Mouse (Mus musculus) E14TG2a.4 (cell line): ENCODE measurements around the gene Egf.

Experiments used
- CTCF ChIP-seq: conservative IDR thresholded peaks from 2 replicates; pipeline ENCODE4 v1.5.1; 2014; ENCODE audit warnings: low read length
- NANOG ChIP-seq: IDR thresholded peaks from 2 replicates; pipeline ENCODE4 v1.6.1; 2014; ENCODE audit warnings: borderline replicate concordance, low read length, mixed read lengths
- POU5F1 ChIP-seq: IDR thresholded peaks from 2 replicates; pipeline ENCODE4 v1.6.1; 2014; ENCODE audit warnings: low read length, borderline replicate concordance

- no peak for TF ChIP-seq CTCF
- no peak for TF ChIP-seq POU5F1
- no peak for TF ChIP-seq NANOG
Observed at GRCm38 (mm10) chr3:129781435-129781834, 26.3 kb upstream of the Egf start.
